9 mouse cellular contexts compared by ENCODE assay signal in genomic region chr11:75133951-75134350, GRCm38 (mm10). TPM values are rescaled to one million over a fixed set of nuclear protein-coding genes. Genes with fewer than 3 reads are reported as not detected.
DNase-seq lines count a peak whose midpoint lies in the region; ATAC-seq and TF ChIP-seq lines count a peak whose summit lies in the region.
"Had no signal": no experiment of that assay in that cellular context is flagged by ENCODE, and none has a peak within 500 bp of the region (broad histone marks: within the 10 kb centered on the region; RNA-seq: fewer than 3 reads in every experiment).

No protein-coding gene starts in this region.

- no peak overlapping the region for H3K4me2 ChIP-seq in neural tube, embryonic 13.5 days
- H3K4me2 ChIP-seq: liver, embryonic 13.5 days had no signal

- DNase-seq in neural tube, embryonic 10.5 days (ENCODE audit: extremely low spot score, low spot score): no peak
- peak; percentile 48 for DNase-seq in forelimb bud, embryonic 11.5 days (ENCODE audit: low read depth, low spot score)
- DNase-seq in kidney, adult 2 months: peak; percentile 88
- DNase-seq in lung, postnatal 36 days: peak; percentile 83
- no peak for DNase-seq in thymus, postnatal 10 days (ENCODE audit: low spot score in 2 of 2)
- DNase-seq in urinary bladder, adult 18-20 months (ENCODE audit: low spot score in 2 of 2): no peak
- no peak for DNase-seq in thymus, postnatal 14 days
- DNase-seq: liver, embryonic 13.5 days had no signal

- H3K36me3 ChIP-seq in neural tube, embryonic 13.5 days: no peaks in the 10 kb centered on the region
- no peaks in the 10 kb centered on the region for H3K36me3 ChIP-seq in kidney, adult 2 months (ENCODE audit: control insufficient read depth, insufficient read depth, low read length)
- H3K36me3 ChIP-seq: liver, embryonic 13.5 days had no signal

- H3K4me1 ChIP-seq in neural tube, embryonic 13.5 days (replicated peaks): peaks cover 57% of the 10 kb centered on the region
- H3K4me1 ChIP-seq in kidney, adult 2 months (ENCODE audit: control insufficient read depth, insufficient read depth, low read length): peaks cover 45% of the 10 kb centered on the region

- no peaks in the 10 kb centered on the region for H3K9me3 ChIP-seq in neural tube, embryonic 13.5 days
- H3K9me3 ChIP-seq: liver, embryonic 13.5 days had no signal

- TF ChIP-seq CTCF in kidney, adult 2 months (conservative IDR thresholded peaks at IDR 0.05; ENCODE audit: insufficient read depth, insufficient read length, low read depth, low read length): no peak

- H3K27me3 ChIP-seq in neural tube, embryonic 13.5 days: no peaks in the 10 kb centered on the region
- no peaks in the 10 kb centered on the region for H3K27me3 ChIP-seq in kidney, adult 2 months (replicated peaks; ENCODE audit: control insufficient read depth, insufficient read depth, low read length)
- H3K27me3 ChIP-seq: liver, embryonic 13.5 days had no signal

- peak; percentile 58 for ATAC-seq in neural tube, embryonic 13.5 days (ENCODE audit: low read depth)

- 0 out of 2 replicates have a peak overlapping the region, but pooled peaks have one; percentile 4 for H3K9ac ChIP-seq in neural tube, embryonic 13.5 days
- H3K9ac ChIP-seq: liver, embryonic 13.5 days had no signal

- no peak overlapping the region for H3K4me3 ChIP-seq in neural tube, embryonic 13.5 days
- no peak overlapping the region for H3K4me3 ChIP-seq in kidney, adult 2 months (ENCODE audit: insufficient read depth, low read depth, low read length)
- H3K4me3 ChIP-seq: liver, embryonic 13.5 days had no signal

- peak overlapping the region; percentile 79 for H3K27ac ChIP-seq in neural tube, embryonic 13.5 days (replicated peaks)
- peak overlapping the region; percentile 71 for H3K27ac ChIP-seq in kidney, adult 2 months (ENCODE audit: insufficient read depth, low read depth, low read length)
- H3K27ac ChIP-seq: liver, embryonic 13.5 days had no signal

- 17% methylated on average over 2 of the region's 2 CpGs for WGBS in neural tube, embryonic 13.5 days
- 9% methylated on average over 2 of the region's 2 CpGs for WGBS in kidney, adult 2 months

- no peak for TF ChIP-seq POLR2A in kidney, adult 2 months (IDR thresholded peaks at IDR 0.05; ENCODE audit: low read depth, low read length)

RNA-seq across cellular contexts. Expression of gene Hic1, which starts 35.4 kb away (rescaled TPM):
- polyA plus RNA-seq in neural tube, embryonic 13.5 days (2015; fragmentation: Nextera tagmentation; extraction: Ambion mirVana): 7.4 and 9.2 TPM in 2 replicates
- polyA plus RNA-seq in kidney, adult 2 months (2012; rRNA removed): 8.6 and 12.6 TPM in 2 replicates

RNA-seq across cellular contexts. Expression of gene Ovca2, which starts 44.7 kb away (rescaled TPM):
- 18.6 and 20.5 TPM in 2 replicates for polyA plus RNA-seq in neural tube, embryonic 13.5 days (2015; fragmentation: Nextera tagmentation; extraction: Ambion mirVana)
- 18.6 and 33.7 TPM in 2 replicates for polyA plus RNA-seq in kidney, adult 2 months (2012; rRNA removed)

RNA-seq across cellular contexts. Expression of gene Dph1, which starts 57.1 kb away (rescaled TPM):
- polyA plus RNA-seq in neural tube, embryonic 13.5 days (2015; fragmentation: Nextera tagmentation; extraction: Ambion mirVana): 13.7 and 15.0 TPM in 2 replicates
- polyA plus RNA-seq in kidney, adult 2 months (2012; rRNA removed): 40.2 and 46.7 TPM in 2 replicates

RNA-seq across cellular contexts. Expression of gene Rtn4rl1, which starts 59.6 kb away (rescaled TPM):
- polyA plus RNA-seq in neural tube, embryonic 13.5 days (2015; fragmentation: Nextera tagmentation; extraction: Ambion mirVana): 12.4 and 16.5 TPM in 2 replicates
- polyA plus RNA-seq in kidney, adult 2 months (2012; rRNA removed): 11.3 and 12.7 TPM in 2 replicates

Comparison
In these comparisons a context has a peak if more than half of its experiments do, and no peak if none do; other contexts are left out.
1. DNase-seq: peak in forelimb bud, embryonic 11.5 days (single experiment), kidney, adult 2 months (single experiment) and lung, postnatal 36 days (single experiment); none in neural tube, embryonic 10.5 days (single experiment), thymus, postnatal 10 days (0 of 2), urinary bladder, adult 18-20 months (0 of 2) and thymus, postnatal 14 days (single experiment).